In the genomic region with DNA sequence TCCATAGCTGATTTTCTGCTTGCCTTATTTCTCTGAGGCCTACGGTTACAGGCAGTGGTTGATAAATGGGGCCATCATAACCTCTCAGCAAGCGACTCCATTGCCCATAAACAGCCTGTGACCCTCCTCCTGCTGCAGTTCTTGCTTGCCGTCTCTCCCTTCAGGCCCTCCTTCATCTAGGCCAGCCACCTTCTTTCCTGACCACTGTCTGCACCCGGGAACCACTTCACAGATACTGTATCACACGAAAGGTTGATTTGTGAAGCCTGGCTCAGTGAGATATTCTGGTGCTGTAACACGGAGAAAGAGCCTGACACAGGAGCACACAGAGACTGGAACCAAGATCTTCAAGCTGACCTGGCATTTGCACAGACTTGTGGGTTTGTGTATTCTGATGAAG, we compare ENCODE assay signal across 22 mouse cellular contexts.
DNase-seq lines count a peak whose midpoint lies in the region; ATAC-seq lines count a peak whose summit lies in the region.
"Had no signal": no experiment of that assay in that cellular context is flagged by ENCODE, and none has a peak within 500 bp of the region (broad histone marks: within the 10 kb centered on the region; RNA-seq: fewer than 3 reads in every experiment).

No protein-coding gene starts in this region.

- 0 out of 2 replicates have a peak, but pooled peaks have one; percentile 19 for ATAC-seq in cerebellum, adult (ENCODE audit: insufficient number of reproducible peaks, low FRiP score, low TSS enrichment)
- peak; percentile 39 for ATAC-seq in common myeloid progenitor, adult 5-6 weeks (replicated peaks; ENCODE audit: low read depth, poor library complexity, severe bottlenecking)
- no peak for ATAC-seq in limb, embryonic 12.5 days (ENCODE audit: insufficient number of reproducible peaks, insufficient read depth, low FRiP score, low TSS enrichment, low read depth)
- ATAC-seq in megakaryocyte progenitor cell, adult 5-6 weeks (replicated peaks; ENCODE audit: poor library complexity), result peak; percentile 76
- ATAC-seq in forebrain, embryonic 16.5 days, result no peak
- ATAC-seq: CD4-positive, CD25-positive, alpha-beta regulatory T cell, adult 4 months had no signal

- no peaks in the 10 kb centered on the region for H3K27me3 ChIP-seq in limb, embryonic 12.5 days
- no peaks in the 10 kb centered on the region for H3K27me3 ChIP-seq in forebrain, embryonic 16.5 days (replicated peaks; ENCODE audit: control insufficient read depth, insufficient read depth, low read length)
- H3K27me3 ChIP-seq: forebrain, embryonic 12.5 days; heart, embryonic 13.5 days; hindbrain, embryonic 15.5 days had no signal

- H3K27ac ChIP-seq in limb, embryonic 12.5 days, result peak overlapping the region; percentile 64
- H3K27ac ChIP-seq in forebrain, embryonic 16.5 days (ENCODE audit: low read length), result no peak overlapping the region
- H3K27ac ChIP-seq: embryonic facial prominence, embryonic 12.5 days; forebrain, embryonic 12.5 days; heart, embryonic 13.5 days; hindbrain, embryonic 15.5 days had no signal

- H3K4me1 ChIP-seq in limb, embryonic 12.5 days (replicated peaks), result peaks cover 12% of the 10 kb centered on the region
- H3K4me1 ChIP-seq in forebrain, embryonic 16.5 days (replicated peaks; ENCODE audit: control insufficient read depth, insufficient read depth, low read length), result no peaks in the 10 kb centered on the region
- H3K4me1 ChIP-seq: forebrain, embryonic 12.5 days; heart, embryonic 13.5 days; hindbrain, embryonic 15.5 days had no signal

- no peaks in the 10 kb centered on the region for H3K9me3 ChIP-seq in limb, embryonic 12.5 days
- no peaks in the 10 kb centered on the region for H3K9me3 ChIP-seq in forebrain, embryonic 16.5 days (ENCODE audit: control insufficient read depth, low read length)
- H3K9me3 ChIP-seq: embryonic facial prominence, embryonic 12.5 days; forebrain, embryonic 12.5 days; heart, embryonic 13.5 days; hindbrain, embryonic 15.5 days had no signal

- 65% methylated on average over 6 of the region's 6 CpGs for WGBS in limb, embryonic 12.5 days
- WGBS in forebrain, embryonic 16.5 days, result 93% methylated on average over 6 of the region's 6 CpGs

- H3K4me3 ChIP-seq in limb, embryonic 12.5 days (replicated peaks), result no peak overlapping the region
- no peak overlapping the region for H3K4me3 ChIP-seq in forebrain, embryonic 16.5 days (replicated peaks; ENCODE audit: low read length)
- H3K4me3 ChIP-seq: embryonic facial prominence, embryonic 12.5 days; forebrain, embryonic 12.5 days; heart, embryonic 13.5 days; hindbrain, embryonic 15.5 days had no signal

- DNase-seq in cerebellum, postnatal 36 days, result no peak
- DNase-seq in cerebellum, postnatal 4 days (ENCODE audit: low spot score in 2 of 2), result no peak
- DNase-seq: adrenal gland, postnatal 10 days; B cell, adult 2 months; cerebellum, adult 11-12 months; cerebellum, adult 9-10 months; cerebellum, postnatal 25 days; embryo, embryonic 11 days; gastrocnemius, postnatal 36 days; heart, adult 11 months; heart, postnatal 36 days had no signal

- H3K36me3 ChIP-seq in limb, embryonic 12.5 days, result no peaks in the 10 kb centered on the region
- H3K36me3 ChIP-seq in forebrain, embryonic 16.5 days (ENCODE audit: control insufficient read depth, insufficient read depth), result no peaks in the 10 kb centered on the region
- H3K36me3 ChIP-seq: embryonic facial prominence, embryonic 12.5 days; forebrain, embryonic 12.5 days; G1E; heart, embryonic 13.5 days; hindbrain, embryonic 15.5 days had no signal

- no peak overlapping the region for H3K4me2 ChIP-seq in limb, embryonic 12.5 days
- no peak overlapping the region for H3K4me2 ChIP-seq in forebrain, embryonic 16.5 days (ENCODE audit: low read length)
- H3K4me2 ChIP-seq: embryonic facial prominence, embryonic 12.5 days; forebrain, embryonic 12.5 days; heart, embryonic 13.5 days; hindbrain, embryonic 15.5 days had no signal

- no peak overlapping the region for H3K9ac ChIP-seq in limb, embryonic 12.5 days (replicated peaks)
- no peak overlapping the region for H3K9ac ChIP-seq in forebrain, embryonic 16.5 days (replicated peaks; ENCODE audit: low read depth, low read length)
- H3K9ac ChIP-seq: embryonic facial prominence, embryonic 12.5 days; forebrain, embryonic 12.5 days; heart, embryonic 13.5 days; hindbrain, embryonic 15.5 days had no signal

Comparison
In these comparisons a context has a peak if more than half of its experiments do, and no peak if none do; other contexts are left out.
1. ATAC-seq: peak in cerebellum, adult (single experiment), common myeloid progenitor, adult 5-6 weeks (single experiment) and megakaryocyte progenitor cell, adult 5-6 weeks (single experiment); none in limb, embryonic 12.5 days (single experiment) and forebrain, embryonic 16.5 days (single experiment).